Mouse (Mus musculus): ENCODE measurements at regions not wholly inside any gene's neighbourhood (a gene's known extent, or its start where the extent isn't known, plus 50 kb on each side); places are given as distances from the start of the nearest gene placed in this dataset.
A peak's percentile ranks its signal among the peaks of the same experiment; 100 is the strongest.

GRCm38 (mm10) chr12:49579451-49580190 lies 194.6 kb downstream of the Gm43517 start:
- DNase-seq (ENCODE audit: low read depth, low spot score), result peak; percentile 17

GRCm38 (mm10) chr12:49583849-49584248 lies 198.9 kb downstream of the Gm43517 start:
- DNase-seq (ENCODE audit: low read depth, low spot score), result no peak

DNA sequence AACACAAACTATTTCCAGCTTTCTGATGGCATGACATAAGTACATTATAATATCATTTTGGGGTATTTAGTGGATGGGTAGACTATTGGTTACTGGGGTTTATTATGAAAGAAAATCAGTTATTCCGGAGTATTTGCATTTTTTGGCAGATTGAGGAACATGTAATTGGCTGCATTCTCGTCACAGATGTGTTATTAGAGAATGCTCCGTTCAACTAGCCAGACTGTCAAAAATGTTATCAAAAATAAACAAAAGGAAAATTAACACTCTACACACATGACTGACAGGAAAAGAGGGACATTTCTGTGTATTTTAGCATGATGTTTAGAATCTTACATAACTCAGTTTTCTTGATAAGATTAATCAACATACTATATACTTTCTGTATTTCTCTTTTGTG lies 237.3 kb downstream of the Gm43517 start:
- DNase-seq (ENCODE audit: low read depth, low spot score), result no peak

DNA sequence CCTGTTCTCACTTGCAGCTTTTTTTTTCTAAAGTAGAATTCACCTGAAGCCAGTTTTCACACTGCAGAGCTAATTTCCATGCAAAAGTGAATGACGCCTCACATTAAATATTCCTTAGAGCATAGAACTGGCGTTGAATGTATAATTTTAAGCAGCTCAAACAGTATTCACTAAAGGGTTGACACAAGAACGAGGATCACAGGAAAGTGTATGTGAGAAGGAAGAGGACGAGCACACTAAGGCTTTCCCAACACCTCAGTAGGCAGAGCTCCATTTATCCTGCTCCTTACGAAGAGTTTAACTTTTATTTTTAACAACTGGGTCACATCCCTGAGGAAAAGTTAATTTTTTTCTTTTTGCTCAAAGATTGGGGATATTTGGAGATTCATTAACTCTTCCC lies 242.2 kb downstream of the Gm43517 start:
- no peak for DNase-seq (ENCODE audit: low read depth, low spot score)

GRCm38 (mm10) chr12:49628014-49628413 lies 243.0 kb downstream of the Gm43517 start:
- no peak for DNase-seq (ENCODE audit: low read depth, low spot score)

DNA sequence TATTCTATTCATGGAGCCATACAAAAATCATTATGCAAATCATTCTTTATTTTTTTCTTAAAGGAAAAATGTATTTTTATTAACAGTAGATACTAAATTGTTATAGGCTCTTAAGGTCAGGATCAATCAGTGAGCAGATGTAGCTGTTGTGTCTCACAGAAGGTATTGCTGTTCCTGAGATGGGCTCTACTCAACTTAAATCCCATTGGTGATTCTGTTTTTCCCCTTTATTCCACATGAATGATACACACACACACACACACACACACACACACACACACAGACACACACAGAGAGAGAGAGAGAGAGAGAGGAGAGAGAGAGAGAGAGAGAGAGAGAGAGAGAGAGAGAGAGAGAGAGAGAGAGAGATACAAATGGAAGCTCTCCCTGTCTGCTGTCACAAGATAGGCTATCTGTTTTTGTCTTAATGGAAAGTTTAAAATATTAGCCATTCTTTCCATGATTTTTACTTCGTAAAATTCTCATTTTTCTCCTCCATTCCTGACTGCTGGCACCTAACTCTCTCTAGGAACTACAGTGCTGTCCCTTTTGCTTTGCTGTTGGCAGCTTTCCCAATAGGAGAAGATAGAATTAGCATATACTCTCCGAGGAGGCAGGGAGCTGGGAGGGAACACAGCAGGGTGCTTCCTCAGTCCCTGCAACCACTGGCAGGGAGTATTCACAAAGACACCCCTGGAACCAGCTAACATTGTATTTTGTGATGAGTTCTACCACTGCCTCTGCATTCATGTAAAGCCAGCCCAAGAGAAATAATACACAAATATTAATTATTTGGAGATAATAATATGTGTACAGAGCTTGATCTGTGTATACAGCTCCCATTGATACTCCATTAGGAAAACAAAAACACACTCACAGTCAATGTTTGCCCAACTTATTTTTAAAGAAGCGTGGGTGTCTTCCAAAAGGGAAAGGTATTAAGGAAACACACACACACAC lies 264.4 kb downstream of the Gm43517 start:
- DNase-seq (ENCODE audit: low read depth, low spot score), result peak; percentile 43

All from ZHBTc4 (cell line).